Mouse (Mus musculus): Measurements from ENCODE around the gene Pdik1l.

GRCm38 (mm10) chr4:134250930-134251240 lies 36.8 kb downstream of the Pdik1l start:
- TF ChIP-seq CTCF (IDR thresholded peaks at IDR 0.05), result no peak
- no peak for TF ChIP-seq EP300 (IDR thresholded peaks at IDR 0.05; ENCODE audit: insufficient read depth, low read depth, low read length)

All from heart, adult 2 months (tissue).